Mouse (Mus musculus): ENCODE measurements at regions not wholly inside any gene's neighbourhood (a gene's known extent, or its start where the extent isn't known, plus 50 kb on each side); places are given as distances from the start of the nearest gene placed in this dataset.

- no peak for DNase-seq (ENCODE audit: extremely low read depth, insufficient read length, low spot score)
These were observed 278.6 kb upstream of the Btbd3 start for GRCm38 (mm10) chr2:137977767-137978166.

DNA sequence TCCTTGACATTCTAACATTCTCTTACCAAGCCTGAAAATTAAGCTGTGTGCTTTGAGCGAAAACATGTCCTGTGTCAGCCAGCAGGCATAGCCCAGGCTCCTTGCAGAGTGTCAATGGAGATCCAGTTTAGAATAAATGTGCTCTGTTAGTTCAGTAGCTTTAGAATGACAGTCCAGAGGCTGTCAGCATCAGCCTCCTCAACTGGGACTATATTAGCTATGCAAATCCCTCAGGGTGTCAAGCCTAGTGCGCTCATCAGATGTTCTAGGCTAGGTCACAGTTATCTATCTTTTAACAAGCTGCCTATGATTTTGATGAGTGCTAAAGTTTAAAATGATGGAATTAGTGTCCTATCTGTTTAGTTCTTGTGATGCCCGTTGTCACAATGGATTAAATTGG, 281.7 kb upstream of the Btbd3 start:
- DNase-seq (ENCODE audit: extremely low read depth, insufficient read length, low spot score), result no peak

GRCm38 (mm10) chr2:137969156-137969555, 287.2 kb upstream of the Btbd3 start:
- DNase-seq (ENCODE audit: extremely low read depth, insufficient read length, low spot score), result peak; percentile 54

DNA sequence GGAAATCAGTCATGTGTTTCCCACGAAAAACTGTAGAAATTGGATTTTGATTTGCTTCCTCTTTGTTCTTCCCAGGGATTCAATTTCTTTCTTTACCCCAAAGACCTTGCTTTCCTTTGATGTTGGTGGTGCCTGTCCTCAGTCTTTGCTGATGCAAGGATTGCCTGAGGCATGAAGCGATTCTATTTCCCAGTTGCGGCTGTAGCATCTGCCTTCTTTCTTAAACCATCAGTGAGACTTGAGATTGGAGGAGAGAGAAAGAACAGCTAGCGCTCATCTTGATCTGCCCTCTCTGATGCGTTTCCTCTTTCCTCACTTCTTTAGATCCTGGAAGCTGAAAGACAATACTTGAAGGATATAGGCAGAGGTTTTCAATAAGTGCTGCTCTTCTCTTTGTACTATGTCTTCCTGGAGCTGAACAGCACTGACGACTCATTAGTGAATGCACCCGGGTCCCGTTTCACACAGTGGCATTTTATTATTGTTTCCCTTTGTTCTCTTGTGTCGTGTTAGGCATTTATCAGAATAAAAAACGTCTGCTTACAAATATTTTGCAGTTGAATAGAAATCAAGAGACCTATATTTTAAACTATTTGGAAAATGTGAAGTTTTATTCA, 289.8 kb upstream of the Btbd3 start:
- DNase-seq (ENCODE audit: extremely low read depth, insufficient read length, low spot score), result no peak

- no peak for DNase-seq (ENCODE audit: extremely low read depth, insufficient read length, low spot score)
These were observed 301.5 kb upstream of the Btbd3 start for GRCm38 (mm10) chr2:137954830-137955229.

DNA sequence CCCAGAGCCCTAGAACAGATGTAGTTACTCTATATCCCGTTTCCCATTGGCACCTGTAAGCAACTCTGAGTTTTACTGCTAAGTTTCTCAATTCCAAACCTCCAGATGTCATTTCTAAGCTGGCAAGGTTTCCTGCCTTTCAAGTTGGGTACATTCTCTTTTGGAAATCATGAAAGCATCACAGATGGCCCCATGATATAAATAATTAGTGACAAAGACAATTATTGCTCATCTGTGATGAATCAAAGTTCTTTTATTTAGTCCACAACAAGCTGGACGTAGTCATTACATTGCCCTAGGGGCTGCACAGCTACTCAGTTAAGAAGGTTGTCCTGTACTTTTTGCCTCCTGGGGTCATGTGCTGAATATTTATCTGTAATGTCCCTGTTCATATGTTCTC, 303.2 kb upstream of the Btbd3 start:
- no peak for DNase-seq (ENCODE audit: extremely low read depth, insufficient read length, low spot score)

GRCm38 (mm10) chr2:137951942-137952341, 304.4 kb upstream of the Btbd3 start:
- no peak for DNase-seq (ENCODE audit: extremely low read depth, insufficient read length, low spot score)

DNA sequence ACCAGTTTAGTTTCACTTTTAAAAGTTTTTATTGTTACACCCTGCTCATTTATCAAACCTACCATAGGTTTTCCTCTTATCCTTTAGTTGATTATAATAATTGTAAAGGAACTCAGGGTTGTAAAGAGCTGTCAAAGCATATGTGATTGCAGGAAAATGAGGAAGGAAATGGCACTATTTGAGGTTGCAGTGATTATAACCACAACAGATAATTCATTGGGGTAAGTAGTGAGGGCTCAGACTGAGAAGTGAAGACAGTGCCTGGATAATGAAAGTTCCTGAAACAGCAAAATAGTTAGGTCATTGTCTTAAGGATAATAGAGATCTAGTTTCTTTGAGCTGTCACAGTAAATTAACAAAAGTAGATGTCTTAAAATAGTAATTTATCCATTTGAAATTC, 305.4 kb upstream of the Btbd3 start:
- DNase-seq (ENCODE audit: extremely low read depth, insufficient read length, low spot score), result no peak

- DNase-seq (ENCODE audit: extremely low read depth, insufficient read length, low spot score), result peak; percentile 7
These were observed 313.6 kb upstream of the Btbd3 start for GRCm38 (mm10) chr2:137942753-137943152.

DNA sequence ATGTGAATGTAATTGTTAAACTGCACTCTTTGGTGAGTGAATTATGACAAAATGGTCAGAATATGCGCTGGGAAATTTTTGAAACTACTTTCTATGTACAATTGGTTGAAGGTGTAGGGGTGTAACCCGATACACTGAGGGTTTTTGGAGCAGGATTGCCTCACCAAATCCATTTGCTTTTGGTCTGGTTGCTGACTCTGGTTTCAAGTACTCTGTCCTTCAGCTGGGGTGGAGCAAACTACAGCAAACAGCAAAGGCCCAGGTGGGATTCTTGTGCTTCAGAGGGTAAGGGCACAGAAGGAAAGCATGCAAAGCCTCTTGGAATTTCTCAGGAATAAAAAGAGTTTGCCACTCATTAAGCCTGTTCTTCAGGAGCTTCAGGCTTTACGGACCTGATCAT, 316.8 kb upstream of the Btbd3 start:
- DNase-seq (ENCODE audit: extremely low read depth, insufficient read length, low spot score), result no peak

- no peak for DNase-seq (ENCODE audit: extremely low read depth, insufficient read length, low spot score)
These were observed 317.4 kb upstream of the Btbd3 start for GRCm38 (mm10) chr2:137938831-137939480.

DNA sequence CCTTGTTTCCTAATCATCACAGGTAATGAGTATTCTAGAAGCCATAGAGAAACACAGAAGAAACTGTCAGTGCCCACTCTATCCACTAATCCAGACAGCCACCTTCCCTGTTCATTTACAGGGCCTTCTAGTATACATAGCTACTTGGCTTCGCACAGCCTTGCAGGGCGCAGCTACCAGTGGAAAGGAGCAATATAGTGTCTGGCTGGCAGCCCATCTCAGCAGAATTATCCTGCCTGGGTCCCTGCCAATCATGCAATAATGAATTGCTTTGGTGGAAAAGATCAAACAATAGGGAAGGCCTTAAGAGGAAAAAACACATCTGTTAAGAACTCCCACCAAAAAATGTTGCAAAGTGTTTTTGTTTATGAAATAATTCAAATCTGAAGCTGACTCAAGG, 319.8 kb upstream of the Btbd3 start:
- DNase-seq (ENCODE audit: extremely low read depth, insufficient read length, low spot score), result no peak

DNA sequence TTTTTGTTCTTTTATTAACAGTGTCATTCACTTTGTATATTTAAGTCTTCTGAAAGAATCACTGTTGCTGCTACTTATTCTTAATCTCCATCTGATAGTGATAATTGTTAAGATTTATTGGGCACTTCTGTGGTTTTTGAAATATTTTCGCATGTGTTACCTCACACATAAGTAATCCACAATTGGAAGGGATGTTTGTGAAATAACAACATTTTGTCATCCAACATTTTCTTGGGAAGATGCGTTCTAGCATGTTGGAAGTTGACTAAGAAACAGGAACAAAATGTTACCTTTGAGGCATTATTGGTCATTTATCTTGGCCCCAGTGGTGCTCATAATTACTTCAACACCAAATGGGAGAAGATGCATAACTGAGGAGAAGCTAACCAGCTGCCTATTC, 323.4 kb upstream of the Btbd3 start:
- DNase-seq (ENCODE audit: extremely low read depth, insufficient read length, low spot score), result no peak

GRCm38 (mm10) chr2:137932488-137932887, 323.9 kb upstream of the Btbd3 start:
- DNase-seq (ENCODE audit: extremely low read depth, insufficient read length, low spot score), result no peak

DNA sequence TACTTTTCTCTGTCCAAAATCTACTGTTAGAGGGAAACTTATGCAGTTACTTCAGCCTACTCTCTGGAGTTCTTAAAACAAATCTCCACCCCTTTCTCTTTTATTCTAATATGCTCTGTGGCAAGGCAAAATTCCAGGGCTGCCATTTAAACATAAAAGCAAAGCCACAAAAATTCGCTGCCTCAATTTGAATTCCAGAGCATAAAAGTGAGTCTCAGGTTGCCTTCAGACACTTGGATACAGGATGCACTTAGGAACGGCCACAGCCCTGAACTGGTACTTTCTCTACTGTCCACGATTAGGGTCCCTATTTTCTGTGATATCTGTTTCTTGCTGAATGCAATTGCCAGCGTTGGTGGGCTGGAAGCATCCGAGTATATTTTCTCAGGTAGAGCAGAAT, 330.9 kb upstream of the Btbd3 start:
- peak; percentile 33 for DNase-seq (ENCODE audit: extremely low read depth, insufficient read length, low spot score)

GRCm38 (mm10) chr2:137924576-137924975, 331.8 kb upstream of the Btbd3 start:
- no peak for DNase-seq (ENCODE audit: extremely low read depth, insufficient read length, low spot score)

DNA sequence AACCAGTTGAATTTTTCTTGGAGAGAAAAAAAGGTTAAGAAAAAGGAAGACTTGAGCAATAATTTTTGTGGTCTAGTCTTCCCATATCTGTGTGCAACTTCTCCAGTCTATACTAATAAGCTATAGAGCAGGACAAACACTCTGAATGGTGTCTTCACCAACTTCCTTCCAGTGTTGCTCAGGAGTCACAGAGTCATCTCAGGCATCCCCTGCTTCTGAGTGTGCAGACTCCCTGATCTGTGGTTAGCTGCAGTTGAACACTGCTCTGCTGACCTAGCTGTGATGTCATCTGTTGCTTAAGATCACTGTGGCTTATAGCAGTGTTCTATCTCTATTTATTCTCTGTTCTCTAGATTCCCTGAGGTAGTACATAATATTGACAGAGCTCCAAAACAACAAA, 357.9 kb upstream of the Btbd3 start:
- DNase-seq (ENCODE audit: extremely low read depth, insufficient read length, low spot score), result no peak

- DNase-seq (ENCODE audit: extremely low read depth, insufficient read length, low spot score), result no peak
These were observed 375.9 kb upstream of the Btbd3 start for GRCm38 (mm10) chr2:137880211-137881031.

GRCm38 (mm10) chr2:137869676-137870075, 386.7 kb upstream of the Btbd3 start:
- no peak for DNase-seq (ENCODE audit: extremely low read depth, insufficient read length, low spot score)

DNA sequence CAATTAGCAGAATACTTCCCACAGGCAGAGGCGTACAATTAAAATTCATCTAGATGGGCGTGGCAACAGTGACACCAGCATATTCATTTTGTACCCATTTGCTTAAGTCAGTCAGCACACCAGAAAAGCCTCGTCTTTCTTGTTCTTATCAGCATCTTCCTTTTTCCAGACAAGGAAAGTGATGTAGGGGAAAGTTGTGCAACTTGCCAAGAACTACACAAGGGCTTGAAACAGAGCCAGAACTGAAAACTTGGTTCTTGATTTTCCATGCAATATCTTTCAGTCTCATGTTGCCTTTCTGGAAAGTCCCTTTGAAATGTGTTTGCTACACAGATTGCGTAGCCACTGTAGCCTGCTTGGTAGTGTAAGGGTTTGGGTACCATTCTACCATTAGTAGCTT, 401.9 kb upstream of the Btbd3 start:
- DNase-seq (ENCODE audit: extremely low read depth, insufficient read length, low spot score), result no peak

DNA sequence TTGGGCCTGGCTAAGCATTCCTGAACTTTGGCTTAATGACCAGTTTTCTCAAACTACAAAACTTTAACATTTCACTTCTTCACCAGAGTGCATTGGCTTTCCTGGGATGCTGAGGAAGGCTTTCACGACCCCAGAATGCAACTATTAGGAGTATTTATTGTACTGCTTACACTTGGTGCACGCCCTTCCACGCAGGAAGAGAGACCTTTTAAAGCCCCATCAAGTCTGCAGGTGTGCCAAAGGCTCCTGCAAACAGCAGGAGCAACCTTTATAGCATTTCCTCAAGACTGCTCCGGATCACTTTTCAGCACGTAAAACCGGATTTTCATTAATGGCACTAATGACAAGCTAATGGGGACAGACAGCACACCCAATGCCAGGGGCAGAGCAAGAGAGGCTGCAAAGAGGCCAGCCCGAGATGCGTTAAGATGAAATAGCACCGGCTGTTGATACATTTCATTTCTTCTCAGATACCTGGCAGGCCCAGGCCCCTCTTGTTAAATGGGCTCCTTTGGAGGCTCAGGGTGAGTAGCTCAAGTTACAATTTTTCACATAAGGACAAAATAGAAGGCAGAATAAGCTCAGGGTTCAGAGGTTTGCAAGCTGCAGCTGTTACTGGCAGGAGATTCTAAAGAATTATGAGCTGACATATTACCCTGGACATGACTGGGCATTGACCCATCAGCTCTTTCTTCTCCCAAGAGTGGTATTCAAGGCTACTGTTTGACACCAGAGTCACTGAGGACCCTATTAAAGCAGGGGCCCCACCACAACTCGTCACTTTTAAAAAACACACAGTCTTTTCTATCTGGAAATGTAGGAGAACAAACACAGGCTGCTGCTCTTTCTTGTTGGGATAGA, 402.7 kb upstream of the Btbd3 start:
- DNase-seq (ENCODE audit: extremely low read depth, insufficient read length, low spot score), result no peak
